In the genomic region with DNA sequence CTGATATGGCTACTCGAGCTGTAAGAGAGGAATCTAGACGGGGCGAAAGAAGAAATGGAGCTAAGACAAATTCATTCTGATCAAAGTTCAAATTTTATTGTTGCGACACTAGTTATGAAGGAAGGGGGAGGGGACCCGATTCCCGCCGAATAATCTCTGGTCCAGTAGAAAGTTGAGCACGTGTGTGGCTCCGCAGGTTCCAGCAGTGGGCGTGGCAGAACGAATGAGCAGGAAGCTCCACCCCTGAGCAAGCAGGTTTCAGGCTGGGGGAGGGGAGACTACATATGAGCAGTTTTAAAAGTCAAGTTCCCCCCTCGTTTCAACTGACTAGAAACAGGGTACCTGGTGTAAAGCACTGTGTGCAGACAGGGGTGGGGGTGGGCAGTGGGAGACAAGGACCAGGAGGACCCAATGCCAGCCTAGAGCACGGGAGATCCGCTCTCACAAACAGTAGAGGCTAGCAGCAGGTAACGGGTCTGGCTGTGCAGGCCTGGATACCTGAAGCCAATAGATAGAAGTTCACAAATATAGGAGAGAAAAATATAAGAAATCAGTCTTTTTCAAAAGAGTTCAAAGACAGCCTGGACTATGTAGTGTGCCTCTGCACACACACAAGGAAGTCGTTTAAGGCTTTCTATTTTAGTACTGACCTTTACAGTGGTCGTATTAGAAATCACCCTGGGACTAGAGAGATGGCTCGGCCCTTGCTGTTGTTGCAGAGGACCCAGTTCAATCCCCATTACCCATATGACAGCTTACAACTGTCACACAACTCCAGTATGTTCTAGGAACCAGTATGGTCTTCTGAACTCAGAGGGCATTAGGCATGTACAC, we compare ENCODE assay signal across 8 mouse cellular contexts. TPM values are rescaled to one million over a fixed set of nuclear protein-coding genes. Genes with fewer than 3 reads are reported as not detected.
A peak's percentile ranks its signal among the peaks of the same experiment; 100 is the strongest.
DNase-seq lines count a peak whose midpoint lies in the region; ATAC-seq and TF ChIP-seq lines count a peak whose summit lies in the region.

No protein-coding gene starts in this region.

- H3K4me1 ChIP-seq in heart, embryonic 15.5 days (replicated peaks) = peaks cover 8% of the 10 kb centered on the region
- peaks cover 8% of the 10 kb centered on the region; the same call in 1 of the 2 replicates for H3K4me1 ChIP-seq in kidney, adult 2 months (ENCODE audit: control insufficient read depth, insufficient read depth, low read length)

- no peaks in the 10 kb centered on the region for H3K9me3 ChIP-seq in heart, embryonic 15.5 days (replicated peaks)

- ATAC-seq in heart, embryonic 15.5 days (replicated peaks; ENCODE audit: insufficient number of reproducible peaks, insufficient read depth, low FRiP score, low read depth) = peak; percentile 51
- peak; percentile 56 for ATAC-seq in erythroblast, adult 5-6 weeks (replicated peaks; ENCODE audit: low FRiP score, poor library complexity, severe bottlenecking)
- no peak for ATAC-seq in erythroid progenitor cell, adult 5-6 weeks (replicated peaks; ENCODE audit: low FRiP score, poor library complexity, severe bottlenecking)

- 0 out of 2 replicates have a peak overlapping the region, but pooled peaks have one; percentile 19 for H3K9ac ChIP-seq in heart, embryonic 15.5 days

- peak overlapping the region; percentile 40 for H3K4me3 ChIP-seq in heart, embryonic 15.5 days
- peak overlapping the region; percentile 39 for H3K4me3 ChIP-seq in kidney, adult 2 months (ENCODE audit: insufficient read depth, low read depth, low read length)

- H3K36me3 ChIP-seq in heart, embryonic 15.5 days = peaks cover 3% of the 10 kb centered on the region; the same call in 1 of the 2 replicates
- H3K36me3 ChIP-seq in kidney, adult 2 months (ENCODE audit: control insufficient read depth, insufficient read depth, low read length) = no peaks in the 10 kb centered on the region

- 10% methylated on average over 18 of the region's 18 CpGs for WGBS in heart, embryonic 15.5 days
- WGBS in kidney, adult 2 months = 6% methylated on average over 18 of the region's 18 CpGs

- no peak for TF ChIP-seq CTCF in kidney, adult 2 months (conservative IDR thresholded peaks at IDR 0.05; ENCODE audit: insufficient read depth, insufficient read length, low read depth, low read length)

- DNase-seq in heart, adult 18-20 months = no peak
- peak; percentile 62 for DNase-seq in kidney, adult 2 months
- peak; percentile 32 for DNase-seq in lung, postnatal 36 days
- DNase-seq in thymus, postnatal 25 days = peak; percentile 28
- no peak for DNase-seq in gastrocnemius, postnatal 4 days (ENCODE audit: low spot score in 2 of 2)

- TF ChIP-seq POLR2A in kidney, adult 2 months (IDR thresholded peaks at IDR 0.05; ENCODE audit: low read depth, low read length) = no peak

- H3K27ac ChIP-seq in heart, embryonic 15.5 days = peak overlapping the region; percentile 28; the same call in 1 of the 2 replicates
- 0 out of 2 replicates have a peak overlapping the region, but pooled peaks have one; percentile 13 for H3K27ac ChIP-seq in kidney, adult 2 months (ENCODE audit: insufficient read depth, low read depth, low read length)

- no peaks in the 10 kb centered on the region for H3K27me3 ChIP-seq in heart, embryonic 15.5 days
- H3K27me3 ChIP-seq in kidney, adult 2 months (replicated peaks; ENCODE audit: control insufficient read depth, insufficient read depth, low read length) = no peaks in the 10 kb centered on the region

- peak overlapping the region; percentile 64 for H3K4me2 ChIP-seq in heart, embryonic 15.5 days

RNA-seq across cellular contexts. Expression of gene Ino80d, which starts 15.6 kb away (rescaled TPM):
- 7.1 and 9.1 TPM in 2 replicates for polyA plus RNA-seq in heart, embryonic 15.5 days (2015; fragmentation: Nextera tagmentation; extraction: Ambion mirVana)
- total RNA-seq in heart, adult 18-20 months (2021) = 10 to 100 TPM; 16.4 to 17.6 TPM
- total RNA-seq in erythroblast, adult 5-6 weeks (2015; ENCODE audit: low replicate concordance) = 22.5 and 28.4 TPM in 2 replicates
- 10.3 and 12.4 TPM in 2 replicates for total RNA-seq in erythroblast, adult 5-6 weeks (2017; ENCODE audit: low replicate concordance)
- 8.1 and 10.0 TPM in 2 replicates for polyA plus RNA-seq in kidney, adult 2 months (2012; rRNA removed)
- 22.3 and 24.7 TPM in 2 replicates for total RNA-seq in erythroid progenitor cell, adult 5-6 weeks (2015; ENCODE audit: low replicate concordance)
- 16.8 and 20.4 TPM in 2 replicates for total RNA-seq in erythroid progenitor cell, adult 5-6 weeks (2017; ENCODE audit: low replicate concordance)
- total RNA-seq in gastrocnemius, postnatal 4 days (2021) = 10 to 100 TPM; 26.5 to 26.6 TPM

RNA-seq across cellular contexts. Expression of gene Eef1b2, which starts 46.6 kb away (rescaled TPM):
- polyA plus RNA-seq in heart, embryonic 15.5 days (2015; fragmentation: Nextera tagmentation; extraction: Ambion mirVana) = 249 and 320 TPM in 2 replicates
- total RNA-seq in heart, adult 18-20 months (2021) = 100 to 1,000 TPM; 473 to 499 TPM
- 258 and 276 TPM in 2 replicates for total RNA-seq in erythroblast, adult 5-6 weeks (2015; ENCODE audit: low replicate concordance)
- total RNA-seq in erythroblast, adult 5-6 weeks (2017; ENCODE audit: low replicate concordance) = 379 and 551 TPM in 2 replicates
- 215 and 216 TPM in 2 replicates for polyA plus RNA-seq in kidney, adult 2 months (2012; rRNA removed)
- 300 and 336 TPM in 2 replicates for total RNA-seq in erythroid progenitor cell, adult 5-6 weeks (2015; ENCODE audit: low replicate concordance)
- total RNA-seq in erythroid progenitor cell, adult 5-6 weeks (2017; ENCODE audit: low replicate concordance) = 425 and 688 TPM in 2 replicates
- 1,000 to 10,000 TPM in 1 of 2 experiments, 100 to 1,000 TPM in 1; 924 to 1,008 TPM for total RNA-seq in gastrocnemius, postnatal 4 days (2021)

RNA-seq across cellular contexts. Expression of gene Ndufs1, which starts 46.6 kb away (rescaled TPM):
- 344 and 378 TPM in 2 replicates for polyA plus RNA-seq in heart, embryonic 15.5 days (2015; fragmentation: Nextera tagmentation; extraction: Ambion mirVana)
- total RNA-seq in heart, adult 18-20 months (2021) = 100 to 1,000 TPM; 828 to 862 TPM
- total RNA-seq in erythroblast, adult 5-6 weeks (2015; ENCODE audit: low replicate concordance) = 47.3 and 53.7 TPM in 2 replicates
- total RNA-seq in erythroblast, adult 5-6 weeks (2017; ENCODE audit: low replicate concordance) = 55.9 and 56.6 TPM in 2 replicates
- polyA plus RNA-seq in kidney, adult 2 months (2012; rRNA removed) = 116 and 163 TPM in 2 replicates
- 54.9 and 80.0 TPM in 2 replicates for total RNA-seq in erythroid progenitor cell, adult 5-6 weeks (2015; ENCODE audit: low replicate concordance)
- 76.9 and 90.8 TPM in 2 replicates for total RNA-seq in erythroid progenitor cell, adult 5-6 weeks (2017; ENCODE audit: low replicate concordance)
- total RNA-seq in gastrocnemius, postnatal 4 days (2021) = 100 to 1,000 TPM; 227 to 231 TPM

Comparison
In these comparisons a context has a peak if more than half of its experiments do, and no peak if none do; other contexts are left out.
1. DNase-seq: peak in kidney, adult 2 months (single experiment), lung, postnatal 36 days (single experiment) and thymus, postnatal 25 days (single experiment); none in heart, adult 18-20 months (0 of 2) and gastrocnemius, postnatal 4 days (0 of 2).